Mouse (Mus musculus) embryonic facial prominence, embryonic 12.5 days (tissue): Measurements from ENCODE around the gene Ubr1. TPM values are rescaled to one million over a fixed set of nuclear protein-coding genes. Genes with fewer than 3 reads are reported as not detected.
A peak's percentile ranks its signal among the peaks of the same experiment; 100 is the strongest.

Source experiments
- ATAC-seq: fragments of 200-750 bp; cut with Nextera tagmentation; 2 replicates; pipeline ENCODE4 v1.8.0; 2017; ENCODE audit not compliant: insufficient number of reproducible peaks, insufficient read depth, low FRiP score, low TSS enrichment
- H3K27ac ChIP-seq: fragments of 300-500 bp; sonication (generic); 2 replicates; pipeline ENCODE4 v1.5.1; 2016; ENCODE audit warnings: mild to moderate bottlenecking
- H3K27me3 ChIP-seq: fragments of 300-500 bp; sonication (generic); 2 replicates; pipeline ENCODE4 v1.6.1; 2016; ENCODE audit warnings: mild to moderate bottlenecking, moderate library complexity
- H3K36me3 ChIP-seq: fragments of 300-500 bp; sonication (generic); 2 replicates; pipeline ENCODE4 v1.6.1; 2016; ENCODE audit warnings: mild to moderate bottlenecking
- H3K4me1 ChIP-seq: fragments of 300-500 bp; sonication (generic); 2 replicates; pipeline ENCODE4 v1.6.1; 2016
- H3K4me2 ChIP-seq: fragments of 300-500 bp; sonication (generic); replicated peaks from 2 replicates; pipeline ENCODE4 v1.6.1; 2016; ENCODE audit warnings: mild to moderate bottlenecking, moderate library complexity
- H3K4me3 ChIP-seq: fragments of 300-500 bp; sonication (generic); 2 replicates; pipeline ENCODE4 v1.5.1; 2016; ENCODE audit warnings: mild to moderate bottlenecking
- H3K9ac ChIP-seq: fragments of 300-500 bp; sonication (generic); 2 replicates; pipeline ENCODE4 v1.6.1; 2016; ENCODE audit warnings: mild to moderate bottlenecking, moderate library complexity
- H3K9me3 ChIP-seq: fragments of 300-500 bp; sonication (generic); 2 replicates; pipeline ENCODE4 v1.6.1; 2016; ENCODE audit warnings: mild to moderate bottlenecking, moderate library complexity
- WGBS: fragments of 180-500 bp; shearing (Covaris S2); methylation state at CpG from one replicate; pipeline ENCODE4 v1.1.7; 2016; 5-methylcytosine and 5-hydroxymethylcytosine counted together
- polyA plus RNA-seq: library from polyadenylated mRNA; unstranded; fragments of >200 nt; fragmentation: Nextera tagmentation; extraction: Ambion mirVana; gene quantifications from 2 replicates; pipeline ENCODE4 v1.2.1, GENCODE M21; 2016

The Ubr1 gene
- polyA plus RNA-seq, 1 experiment from 2014 or later: 28.5 TPM

DNA sequence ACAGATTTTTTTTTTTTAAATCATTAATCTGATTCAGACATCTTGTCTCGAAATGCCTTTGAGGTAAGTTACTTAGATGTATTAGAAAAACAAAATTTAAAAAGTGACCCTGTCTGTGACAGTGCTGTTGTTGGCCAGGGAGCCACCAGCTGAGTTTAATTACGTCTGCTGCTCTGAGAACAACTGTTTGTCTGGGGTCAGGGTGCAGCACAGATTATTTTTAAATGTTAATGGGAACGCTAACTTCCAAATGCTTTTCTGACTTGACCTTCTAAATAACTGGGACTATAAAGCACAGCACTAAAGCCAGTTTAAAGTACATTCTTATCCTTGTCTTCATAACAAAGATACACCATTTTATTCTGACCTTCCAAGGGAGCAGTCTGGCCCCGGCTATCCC lies 61.0 kb downstream of the Ubr1 start:
- peaks cover 31% of the 10 kb centered on the region for H3K36me3 ChIP-seq
- no peak overlapping the region for H3K4me2 ChIP-seq
- 33% methylated on average over 4 of the region's 4 CpGs for WGBS
- ATAC-seq: no peak
- no peaks in the 10 kb centered on the region for H3K4me1 ChIP-seq
- no peaks in the 10 kb centered on the region for H3K27me3 ChIP-seq
- H3K9me3 ChIP-seq: no peaks in the 10 kb centered on the region
- H3K9ac ChIP-seq: no peak overlapping the region
- H3K27ac ChIP-seq: 0 out of 2 replicates have a peak overlapping the region, but pooled peaks have one; percentile 46
- no peak overlapping the region for H3K4me3 ChIP-seq

DNA sequence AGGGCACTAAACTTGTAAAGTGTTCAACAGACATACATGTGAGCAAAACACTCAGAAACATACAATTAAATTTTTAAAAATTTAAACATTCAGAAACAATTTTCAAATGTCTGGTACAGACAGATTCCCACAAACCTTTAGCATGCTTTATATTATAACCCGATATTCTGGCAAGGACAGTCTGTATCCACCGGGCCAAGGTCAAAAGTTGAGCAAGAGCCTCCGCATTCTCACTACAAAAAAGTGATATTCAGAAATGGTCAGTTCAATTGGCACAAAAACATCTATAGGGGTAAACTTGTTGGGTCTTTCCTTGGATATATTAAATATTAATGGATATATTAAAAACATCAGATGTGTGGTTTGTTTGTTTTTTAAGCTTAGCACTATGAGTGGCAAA lies 74.2 kb downstream of the Ubr1 start:
- ATAC-seq: no peak
- H3K4me2 ChIP-seq: no peak overlapping the region
- no peaks in the 10 kb centered on the region for H3K27me3 ChIP-seq
- no peaks in the 10 kb centered on the region for H3K9me3 ChIP-seq
- H3K9ac ChIP-seq: no peak overlapping the region
- no peak overlapping the region for H3K4me3 ChIP-seq
- 94% methylated on average over 3 of the region's 3 CpGs for WGBS
- no peaks in the 10 kb centered on the region for H3K4me1 ChIP-seq
- peaks cover 70% of the 10 kb centered on the region for H3K36me3 ChIP-seq
- H3K27ac ChIP-seq: no peak overlapping the region

DNA sequence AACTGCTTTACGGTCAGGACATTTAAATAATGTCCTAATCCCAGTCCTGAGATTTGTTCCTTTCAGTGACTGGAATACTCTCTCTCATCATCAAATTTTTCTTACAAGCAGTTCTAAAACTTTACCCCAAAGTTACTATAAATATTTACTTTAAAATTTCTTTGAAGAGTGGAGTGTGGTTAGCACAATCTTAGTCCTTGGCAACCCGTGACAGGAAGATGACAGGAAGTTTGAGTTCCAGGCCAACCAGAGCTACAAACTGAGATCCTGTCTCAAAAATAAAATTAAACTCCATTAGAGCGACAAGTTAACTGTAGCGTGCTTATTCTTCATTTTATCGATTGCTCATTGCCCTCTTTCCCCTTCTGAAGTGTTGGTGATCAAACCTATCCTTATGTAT lies 82.9 kb downstream of the Ubr1 start:
- H3K9ac ChIP-seq: no peak overlapping the region
- no peak overlapping the region for H3K27ac ChIP-seq
- H3K4me3 ChIP-seq: no peak overlapping the region
- H3K4me1 ChIP-seq: no peaks in the 10 kb centered on the region
- H3K36me3 ChIP-seq: peaks cover 39% of the 10 kb centered on the region
- 86% methylated on average over 5 of the region's 5 CpGs for WGBS
- no peak for ATAC-seq
- no peak overlapping the region for H3K4me2 ChIP-seq
- no peaks in the 10 kb centered on the region for H3K9me3 ChIP-seq
- no peaks in the 10 kb centered on the region for H3K27me3 ChIP-seq

DNA sequence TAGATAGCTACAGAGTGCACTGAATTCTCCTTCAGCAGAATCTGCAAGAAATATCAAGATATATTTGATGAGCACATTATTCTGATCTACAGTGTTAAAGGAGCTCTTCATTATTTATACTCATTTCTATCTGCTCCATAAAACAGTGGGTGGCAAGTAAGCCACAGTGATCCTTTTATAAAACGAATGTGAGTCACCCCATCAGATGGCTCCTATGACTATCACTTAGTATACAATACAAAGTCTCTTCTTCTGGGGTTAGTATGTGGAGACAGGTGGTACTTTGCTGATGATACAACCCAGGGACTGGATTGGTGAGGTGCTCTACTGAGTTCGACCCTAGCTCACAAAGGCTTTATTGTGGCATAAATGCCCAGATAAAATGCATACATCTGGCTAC lies 97.3 kb downstream of the Ubr1 start:
- Histone ChIP-seq H3K36me3 (peaks cover 52% of the 10 kb centered on the region), H3K4me2 (no peak overlapping the region), H3K27me3 (no peaks in the 10 kb centered on the region), H3K27ac (no peak overlapping the region), H3K9me3 (no peaks in the 10 kb centered on the region), H3K4me1 (no peaks in the 10 kb centered on the region), H3K9ac (no peak overlapping the region), H3K4me3 (no peak overlapping the region)
- ATAC-seq: no peak
- WGBS: 91% methylated on average over 2 of the region's 2 CpGs

DNA sequence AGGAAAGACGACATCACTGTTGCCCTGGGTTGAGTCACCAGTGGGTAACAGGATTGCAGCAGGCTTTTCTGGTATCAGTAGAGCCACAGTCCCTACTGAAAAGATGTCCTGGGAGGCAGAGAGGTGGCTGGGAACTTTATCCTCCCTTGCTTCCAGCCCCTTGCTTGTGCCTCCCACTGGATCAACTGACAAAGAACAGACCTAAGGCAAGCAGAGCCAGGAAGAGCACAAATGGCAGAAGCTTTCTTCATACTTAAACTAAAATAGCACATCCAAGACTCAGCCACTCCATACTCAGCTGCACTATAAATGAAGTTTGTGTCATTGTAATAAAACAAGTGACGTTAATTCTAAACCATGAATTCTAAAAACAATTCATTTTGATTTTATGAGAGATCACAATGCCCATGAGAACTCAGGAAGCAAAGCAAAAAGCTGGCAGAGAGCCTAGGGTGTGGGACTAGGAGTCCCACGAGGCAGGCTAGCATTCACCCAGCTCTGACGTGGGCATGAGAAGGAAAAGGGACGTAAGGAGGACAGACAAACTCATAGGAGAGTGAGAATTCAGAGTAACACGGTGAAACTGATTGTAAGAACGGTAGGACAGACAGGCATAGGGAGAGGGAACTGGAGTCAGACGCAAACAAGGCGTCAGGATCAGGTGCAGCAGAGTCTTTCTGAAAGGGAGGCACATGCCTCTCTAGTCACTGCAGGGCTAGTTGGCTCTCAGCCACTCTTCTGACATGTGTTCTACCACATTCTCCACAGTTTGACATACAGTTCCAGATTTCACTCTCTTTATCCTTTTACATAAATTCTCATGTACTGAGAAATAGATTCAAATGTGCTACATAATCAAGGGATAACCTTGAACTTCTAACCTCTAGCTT lies 98.8 kb downstream of the Ubr1 start:
- H3K27ac ChIP-seq: no peak overlapping the region
- no peaks in the 10 kb centered on the region for H3K9me3 ChIP-seq
- no peak overlapping the region for H3K4me2 ChIP-seq
- no peak overlapping the region for H3K9ac ChIP-seq
- peaks cover 53% of the 10 kb centered on the region for H3K36me3 ChIP-seq
- H3K4me3 ChIP-seq: no peak overlapping the region
- no peak for ATAC-seq
- no peaks in the 10 kb centered on the region for H3K27me3 ChIP-seq
- no peaks in the 10 kb centered on the region for H3K4me1 ChIP-seq
- WGBS: 88% methylated on average over 9 of the region's 9 CpGs

DNA sequence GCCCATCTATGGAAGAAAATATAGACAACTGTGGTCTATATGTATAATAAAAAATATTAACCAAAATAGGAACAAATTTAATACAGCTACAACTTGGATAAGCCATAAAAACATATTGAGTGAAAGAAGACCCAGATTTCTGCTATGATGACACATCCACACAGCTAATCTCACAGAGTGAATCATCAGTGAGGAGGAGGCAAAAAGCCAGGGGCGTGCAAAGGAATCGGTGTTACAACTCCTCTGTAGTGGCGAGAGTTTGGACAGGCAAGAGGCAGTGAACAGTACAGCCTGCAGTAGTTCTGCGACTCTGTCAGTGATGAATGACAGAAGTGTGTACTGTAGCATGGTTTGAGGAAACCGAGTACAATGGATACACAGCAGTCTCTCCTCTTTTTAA lies 103.2 kb downstream of the Ubr1 start:
- 86% methylated on average over 5 of the region's 5 CpGs for WGBS
- Histone ChIP-seq H3K4me3 (no peak overlapping the region), H3K4me1 (no peaks in the 10 kb centered on the region), H3K27ac (no peak overlapping the region), H3K9ac (no peak overlapping the region), H3K9me3 (no peaks in the 10 kb centered on the region), H3K4me2 (no peak overlapping the region), H3K27me3 (no peaks in the 10 kb centered on the region), H3K36me3 (peaks cover 57% of the 10 kb centered on the region)
- no peak for ATAC-seq

DNA sequence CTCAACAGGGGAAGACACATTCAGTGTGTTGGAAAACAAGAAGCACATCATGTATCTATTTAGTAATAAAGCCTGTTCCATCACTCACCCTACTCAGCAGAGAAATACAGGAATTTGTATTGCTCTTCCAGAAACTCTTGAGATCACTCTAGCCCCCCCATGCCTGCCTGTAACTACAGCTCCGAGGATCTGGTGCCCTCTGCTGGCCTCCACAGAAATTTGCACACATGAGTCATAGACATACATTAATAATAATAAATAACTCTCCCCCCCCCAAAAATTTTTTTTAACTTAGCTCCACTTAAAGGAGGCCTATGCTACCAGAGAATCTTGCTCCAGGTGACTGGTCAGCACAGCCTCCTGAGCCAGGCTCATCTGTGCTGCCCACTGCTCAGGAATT lies 104.0 kb downstream of the Ubr1 start:
- ATAC-seq: no peak
- H3K4me3 ChIP-seq: no peak overlapping the region
- no peaks in the 10 kb centered on the region for H3K27me3 ChIP-seq
- H3K9ac ChIP-seq: no peak overlapping the region
- H3K4me2 ChIP-seq: no peak overlapping the region
- peaks cover 56% of the 10 kb centered on the region for H3K36me3 ChIP-seq
- WGBS: 11% methylated on average over 1 of the region's 1 CpGs
- no peaks in the 10 kb centered on the region for H3K4me1 ChIP-seq
- no peaks in the 10 kb centered on the region for H3K9me3 ChIP-seq
- H3K27ac ChIP-seq: no peak overlapping the region

DNA sequence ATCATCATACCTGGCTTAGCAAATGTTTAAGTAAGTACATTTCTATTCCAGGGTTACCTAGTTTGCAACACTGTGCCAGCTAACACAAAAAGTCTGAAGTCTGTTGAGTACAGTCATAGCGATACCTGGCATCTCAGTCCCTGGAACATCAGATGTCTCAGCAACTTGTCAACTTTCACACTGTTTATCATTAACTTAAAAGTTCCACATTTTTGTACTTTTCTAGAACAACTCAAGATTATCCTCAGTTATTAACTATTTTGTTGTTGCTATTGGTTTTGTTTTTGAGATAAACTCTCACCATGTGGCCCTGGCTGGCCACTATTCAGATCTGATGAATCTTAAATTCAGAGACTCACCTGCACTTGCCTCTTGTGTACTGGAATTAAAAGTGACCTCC lies 107.1 kb downstream of the Ubr1 start:
- WGBS: 96% methylated on average over 1 of the region's 1 CpGs
- H3K4me3 ChIP-seq: no peak overlapping the region
- no peaks in the 10 kb centered on the region for H3K9me3 ChIP-seq
- no peaks in the 10 kb centered on the region for H3K4me1 ChIP-seq
- H3K27ac ChIP-seq: no peak overlapping the region
- H3K27me3 ChIP-seq: no peaks in the 10 kb centered on the region
- no peak overlapping the region for H3K4me2 ChIP-seq
- peaks cover 51% of the 10 kb centered on the region for H3K36me3 ChIP-seq
- ATAC-seq: no peak
- no peak overlapping the region for H3K9ac ChIP-seq

DNA sequence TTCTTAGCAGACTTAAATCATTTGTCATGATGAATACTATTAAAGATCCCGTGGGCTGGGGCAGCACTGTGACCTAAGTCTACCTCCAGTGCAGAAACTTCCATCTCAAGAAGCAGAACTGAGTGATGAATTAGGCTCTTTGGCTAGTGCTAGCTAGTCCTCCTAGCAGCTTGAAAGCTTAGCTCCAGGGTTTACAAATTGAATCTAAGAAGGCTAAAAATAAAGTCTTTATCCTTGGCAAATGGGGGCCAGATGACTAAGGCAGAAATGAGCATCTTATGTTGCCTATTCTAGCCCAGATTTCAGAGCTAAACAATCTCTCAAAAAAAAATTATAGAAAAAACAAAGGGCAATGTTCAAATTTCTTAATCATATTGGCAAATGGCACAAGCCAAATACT lies 109.8 kb downstream of the Ubr1 start:
- Histone ChIP-seq H3K4me1 (no peaks in the 10 kb centered on the region), H3K4me2 (no peak overlapping the region), H3K27me3 (no peaks in the 10 kb centered on the region), H3K27ac (no peak overlapping the region), H3K9ac (no peak overlapping the region), H3K36me3 (peaks cover 35% of the 10 kb centered on the region), H3K4me3 (no peak overlapping the region), H3K9me3 (no peaks in the 10 kb centered on the region)
- ATAC-seq: no peak
- 76% methylated on average over 1 of the region's 1 CpGs for WGBS

DNA sequence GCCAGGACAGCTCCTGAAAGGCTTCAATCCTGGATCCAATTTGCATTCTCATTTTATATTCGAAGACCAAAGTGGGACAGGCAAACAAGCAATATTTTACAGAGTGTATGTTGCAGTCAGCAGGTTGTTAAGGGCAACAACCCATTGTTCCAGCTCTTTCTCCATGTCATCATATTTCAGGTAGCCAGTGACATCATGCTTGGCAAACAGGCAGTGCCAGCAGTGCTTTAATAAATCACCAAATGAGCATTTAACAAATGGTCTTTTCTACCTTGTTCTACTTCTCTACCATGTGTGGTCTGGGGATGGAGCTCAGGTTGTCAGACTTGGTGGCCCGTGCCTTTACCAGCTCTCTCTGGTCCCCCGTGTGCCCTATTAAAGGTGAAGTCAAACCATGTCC lies 112.4 kb downstream of the Ubr1 start:
- Histone ChIP-seq H3K27me3 (no peaks in the 10 kb centered on the region), H3K9me3 (no peaks in the 10 kb centered on the region), H3K27ac (no peak overlapping the region), H3K4me2 (no peak overlapping the region), H3K36me3 (peaks cover 19% of the 10 kb centered on the region), H3K4me3 (no peak overlapping the region), H3K4me1 (no peaks in the 10 kb centered on the region), H3K9ac (no peak overlapping the region)
- no peak for ATAC-seq
- WGBS: 83% methylated on average over 3 of the region's 3 CpGs

DNA sequence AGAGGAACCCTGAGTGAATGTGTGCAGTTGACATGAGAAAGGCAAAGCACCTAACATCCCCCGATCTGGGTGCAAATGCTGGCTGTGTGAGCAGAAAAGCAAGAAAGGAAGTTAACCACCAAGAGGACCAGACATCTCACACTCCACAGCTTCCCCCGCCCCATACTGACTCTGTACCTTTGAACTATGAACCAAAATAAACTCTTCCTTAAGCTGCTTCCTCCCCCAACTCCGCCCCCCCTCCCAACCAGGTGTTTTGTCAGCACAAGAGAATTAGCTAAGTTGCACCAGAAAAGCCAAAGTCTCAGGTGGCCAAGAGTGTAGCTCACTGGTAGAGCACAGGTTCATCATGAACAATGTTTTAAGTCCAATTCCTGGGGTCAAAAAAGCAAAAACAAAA lies 117.4 kb downstream of the Ubr1 start:
- no peak for ATAC-seq

DNA sequence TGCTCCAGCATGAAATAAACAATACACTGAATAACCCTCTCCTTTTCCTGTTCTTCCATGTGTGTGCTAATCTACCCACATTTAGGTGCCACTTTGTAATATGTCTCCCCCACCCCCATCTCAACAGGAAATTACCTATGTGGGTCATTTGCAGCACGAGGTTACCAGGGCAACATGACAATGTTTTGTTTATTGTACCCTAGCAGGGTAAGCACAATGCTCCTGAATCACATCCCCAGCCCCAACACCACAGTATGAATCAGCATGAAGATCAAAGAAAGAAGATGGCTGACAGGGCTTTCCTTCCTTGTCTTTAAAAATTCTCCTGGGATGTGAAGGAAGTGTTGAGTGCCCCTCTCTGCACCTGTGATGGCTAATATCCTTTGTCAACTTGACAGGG lies 117.9 kb downstream of the Ubr1 start:
- Histone ChIP-seq H3K27ac (no peak overlapping the region), H3K27me3 (no peaks in the 10 kb centered on the region), H3K9me3 (no peaks in the 10 kb centered on the region), H3K9ac (no peak overlapping the region), H3K4me1 (0 out of 2 replicates have a peak, but pooled peaks cover 5% of the 10 kb centered on the region), H3K36me3 (no peaks in the 10 kb centered on the region), H3K4me3 (no peak overlapping the region), H3K4me2 (no peak overlapping the region)
- no peak for ATAC-seq
- 48% methylated on average over 1 of the region's 1 CpGs for WGBS

More for the DNA sequence above, 117.4 kb downstream of the Ubr1 start:
- no peak overlapping the region for H3K4me2 ChIP-seq
- H3K4me3 ChIP-seq: no peak overlapping the region
- 0 out of 2 replicates have a peak, but pooled peaks cover 5% of the 10 kb centered on the region for H3K4me1 ChIP-seq
- H3K36me3 ChIP-seq: no peaks in the 10 kb centered on the region
- H3K27ac ChIP-seq: no peak overlapping the region
- 76% methylated on average over 3 of the region's 3 CpGs for WGBS
- no peak overlapping the region for H3K9ac ChIP-seq
- no peaks in the 10 kb centered on the region for H3K27me3 ChIP-seq
- H3K9me3 ChIP-seq: no peaks in the 10 kb centered on the region
